Mouse (Mus musculus): ENCODE results near the gene Fam178b. TPM values are rescaled to one million over a fixed set of nuclear protein-coding genes. Genes with fewer than 3 reads are reported as not detected.

Gene Fam178b
- polyA plus RNA-seq, 1 experiment, result not detected

- Histone ChIP-seq H3K4me3 (ENCODE audit: insufficient read depth, low read length) (no peak overlapping the region), H3K4me1 (ENCODE audit: control insufficient read depth, insufficient read depth, low read length) (peaks cover 31% of the 10 kb centered on the region), H3K27ac (ENCODE audit: insufficient read depth, low read depth, low read length) (peak overlapping the region; percentile 55)
- TF ChIP-seq POLR2A (IDR thresholded peaks at IDR 0.05; ENCODE audit: borderline replicate concordance, low read depth, low read length), result no peak
- TF ChIP-seq CTCF (IDR thresholded peaks at IDR 0.05; ENCODE audit: low read depth, low read length), result no peak
Observed at GRCm38 (mm10) chr1:36612362-36612761, 70.6 kb downstream of the Fam178b start.

- no peak for TF ChIP-seq POLR2A (IDR thresholded peaks at IDR 0.05; ENCODE audit: borderline replicate concordance, low read depth, low read length)
- no peak for TF ChIP-seq CTCF (IDR thresholded peaks at IDR 0.05; ENCODE audit: low read depth, low read length)
- Histone ChIP-seq H3K27ac (ENCODE audit: insufficient read depth, low read depth, low read length) (no peak overlapping the region), H3K4me1 (ENCODE audit: control insufficient read depth, insufficient read depth, low read length) (peaks cover 28% of the 10 kb centered on the region), H3K4me3 (ENCODE audit: insufficient read depth, low read length) (no peak overlapping the region)
Observed at GRCm38 (mm10) chr1:36611449-36612123, 71.4 kb downstream of the Fam178b start.

GRCm38 (mm10) chr1:36608211-36608610 is 74.8 kb downstream of the Fam178b start:
- TF ChIP-seq POLR2A (IDR thresholded peaks at IDR 0.05; ENCODE audit: borderline replicate concordance, low read depth, low read length), result no peak
- no peak for TF ChIP-seq CTCF (IDR thresholded peaks at IDR 0.05; ENCODE audit: low read depth, low read length)
- Histone ChIP-seq H3K27ac (ENCODE audit: insufficient read depth, low read depth, low read length) (no peak overlapping the region), H3K4me3 (ENCODE audit: insufficient read depth, low read length) (no peak overlapping the region), H3K4me1 (ENCODE audit: control insufficient read depth, insufficient read depth, low read length) (peaks cover 24% of the 10 kb centered on the region)

- Histone ChIP-seq H3K4me3 (ENCODE audit: insufficient read depth, low read length) (no peak overlapping the region), H3K27ac (ENCODE audit: insufficient read depth, low read depth, low read length) (no peak overlapping the region), H3K4me1 (ENCODE audit: control insufficient read depth, insufficient read depth, low read length) (peaks cover 12% of the 10 kb centered on the region; the same call in 1 of the 2 replicates)
- TF ChIP-seq CTCF (IDR thresholded peaks at IDR 0.05; ENCODE audit: low read depth, low read length) (no peak), POLR2A (IDR thresholded peaks at IDR 0.05; ENCODE audit: borderline replicate concordance, low read depth, low read length) (no peak)
Observed at GRCm38 (mm10) chr1:36606951-36607350, 76.0 kb downstream of the Fam178b start.

- TF ChIP-seq POLR2A (IDR thresholded peaks at IDR 0.05; ENCODE audit: borderline replicate concordance, low read depth, low read length) (no peak), CTCF (IDR thresholded peaks at IDR 0.05; ENCODE audit: low read depth, low read length) (no peak)
Observed at GRCm38 (mm10) chr1:36604254-36605156, 78.5 kb downstream of the Fam178b start.

GRCm38 (mm10) chr1:36603361-36603760 is 79.6 kb downstream of the Fam178b start:
- Histone ChIP-seq H3K4me3 (ENCODE audit: insufficient read depth, low read length) (no peak overlapping the region), H3K4me1 (ENCODE audit: control insufficient read depth, insufficient read depth, low read length) (peaks cover 11% of the 10 kb centered on the region; the same call in 1 of the 2 replicates), H3K27ac (ENCODE audit: insufficient read depth, low read depth, low read length) (no peak overlapping the region)
- no peak for TF ChIP-seq POLR2A (IDR thresholded peaks at IDR 0.05; ENCODE audit: borderline replicate concordance, low read depth, low read length)
- no peak for TF ChIP-seq CTCF (IDR thresholded peaks at IDR 0.05; ENCODE audit: low read depth, low read length)

More at GRCm38 (mm10) chr1:36604254-36605156, 78.5 kb downstream of the Fam178b start:
- H3K27ac ChIP-seq (ENCODE audit: insufficient read depth, low read depth, low read length), result no peak overlapping the region
- peaks cover 11% of the 10 kb centered on the region; the same call in 1 of the 2 replicates for H3K4me1 ChIP-seq (ENCODE audit: control insufficient read depth, insufficient read depth, low read length)
- H3K4me3 ChIP-seq (ENCODE audit: insufficient read depth, low read length), result no peak overlapping the region

- no peak overlapping the region for H3K27ac ChIP-seq (ENCODE audit: insufficient read depth, low read depth, low read length)
Observed at GRCm38 (mm10) chr1:36602271-36602670, 80.7 kb downstream of the Fam178b start.

GRCm38 (mm10) chr1:36598411-36598810 is 84.6 kb downstream of the Fam178b start:
- no peak overlapping the region for H3K27ac ChIP-seq (ENCODE audit: insufficient read depth, low read depth, low read length)
- peaks cover 9% of the 10 kb centered on the region for H3K4me1 ChIP-seq (ENCODE audit: control insufficient read depth, insufficient read depth, low read length)
- TF ChIP-seq POLR2A (IDR thresholded peaks at IDR 0.05; ENCODE audit: borderline replicate concordance, low read depth, low read length) (no peak), CTCF (IDR thresholded peaks at IDR 0.05; ENCODE audit: low read depth, low read length) (no peak)
- no peak overlapping the region for H3K4me3 ChIP-seq (ENCODE audit: insufficient read depth, low read length)

More at GRCm38 (mm10) chr1:36602271-36602670, 80.7 kb downstream of the Fam178b start:
- H3K4me3 ChIP-seq (ENCODE audit: insufficient read depth, low read length), result no peak overlapping the region
- TF ChIP-seq CTCF (IDR thresholded peaks at IDR 0.05; ENCODE audit: low read depth, low read length), result no peak
- no peak for TF ChIP-seq POLR2A (IDR thresholded peaks at IDR 0.05; ENCODE audit: borderline replicate concordance, low read depth, low read length)
- H3K4me1 ChIP-seq (ENCODE audit: control insufficient read depth, insufficient read depth, low read length), result peaks cover 11% of the 10 kb centered on the region; the same call in 1 of the 2 replicates

GRCm38 (mm10) chr1:36596114-36596513 is 86.9 kb downstream of the Fam178b start:
- TF ChIP-seq POLR2A (IDR thresholded peaks at IDR 0.05; ENCODE audit: borderline replicate concordance, low read depth, low read length) (no peak), CTCF (IDR thresholded peaks at IDR 0.05; ENCODE audit: low read depth, low read length) (no peak)
- Histone ChIP-seq H3K27ac (ENCODE audit: insufficient read depth, low read depth, low read length) (no peak overlapping the region), H3K4me1 (ENCODE audit: control insufficient read depth, insufficient read depth, low read length) (peaks cover 18% of the 10 kb centered on the region)

More at GRCm38 (mm10) chr1:36596114-36596513, 86.9 kb downstream of the Fam178b start:
- 0 out of 2 replicates have a peak overlapping the region, but pooled peaks have one; percentile 10 for H3K4me3 ChIP-seq (ENCODE audit: insufficient read depth, low read length)

All from bone marrow macrophage, adult 2 months (primary cell).